Mouse (Mus musculus) heart, adult 8-10 months (tissue): ENCODE measurements at regions not wholly inside any gene's neighbourhood (a gene's known extent, or its start where the extent isn't known, plus 50 kb on each side); places are given as distances from the start of the nearest gene placed in this dataset.

ENCODE experiments used
- DNase-seq: peaks from one replicate; pipeline ENCODE4 v3.0.0; 2022; ENCODE audit warnings: low spot score

- DNase-seq = no peak
Measured at GRCm38 (mm10) chr3:143078310-143078709, 196.5 kb upstream of the Pkn2 start.

DNA sequence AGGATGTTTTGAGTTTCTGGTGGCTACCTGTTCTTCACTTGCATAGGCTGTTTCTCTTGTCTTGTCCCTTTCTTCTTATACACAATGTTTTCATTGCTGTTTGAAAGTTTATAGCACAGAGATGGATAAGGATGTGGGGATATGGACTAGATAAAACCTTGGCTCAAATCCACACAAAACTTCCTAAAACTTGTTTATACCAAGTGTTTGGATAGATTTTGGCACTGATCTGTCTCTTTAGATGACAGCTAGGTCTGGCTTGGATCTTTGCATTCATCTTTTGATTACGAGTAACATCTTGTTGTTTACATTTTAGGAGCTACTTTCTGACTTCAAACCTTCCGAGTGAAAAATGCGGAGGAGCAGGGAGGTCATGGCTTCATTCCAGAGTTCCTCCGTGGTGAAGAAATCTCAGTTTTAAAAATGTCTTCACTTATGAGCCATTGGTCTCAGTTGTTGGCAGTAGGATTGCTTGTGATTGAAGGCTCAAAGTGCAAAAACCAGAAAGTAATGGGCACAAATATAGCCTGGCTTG lies 190.1 kb upstream of the Pkn2 start:
- peak; percentile 1 for DNase-seq

GRCm38 (mm10) chr3:143054858-143055257 lies 173.1 kb upstream of the Pkn2 start:
- no peak for DNase-seq

GRCm38 (mm10) chr3:143053286-143053993 lies 171.6 kb upstream of the Pkn2 start:
- DNase-seq = no peak

- no peak for DNase-seq
Measured at GRCm38 (mm10) chr3:143040666-143041065, 158.9 kb upstream of the Pkn2 start.

DNA sequence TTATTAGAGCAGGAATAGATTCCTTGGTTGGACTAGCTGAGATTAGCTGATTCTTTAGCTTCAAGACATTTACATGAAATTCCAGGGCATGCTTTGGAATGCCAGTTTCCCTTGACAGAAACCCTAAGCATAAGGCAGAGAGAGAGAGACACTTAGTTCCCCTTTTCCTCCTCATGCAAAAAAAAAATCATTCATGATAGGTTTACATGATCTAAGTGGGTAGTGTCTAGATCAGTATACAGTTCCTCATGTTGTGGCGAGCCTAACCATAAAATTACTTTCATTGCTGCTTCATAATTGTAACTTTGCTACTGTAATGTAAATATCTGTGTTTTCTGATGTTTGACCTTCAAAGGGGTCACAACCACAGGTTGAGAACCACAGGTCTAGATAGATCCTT lies 154.3 kb upstream of the Pkn2 start:
- DNase-seq = no peak

GRCm38 (mm10) chr3:143034588-143034987 lies 152.8 kb upstream of the Pkn2 start:
- no peak for DNase-seq

DNA sequence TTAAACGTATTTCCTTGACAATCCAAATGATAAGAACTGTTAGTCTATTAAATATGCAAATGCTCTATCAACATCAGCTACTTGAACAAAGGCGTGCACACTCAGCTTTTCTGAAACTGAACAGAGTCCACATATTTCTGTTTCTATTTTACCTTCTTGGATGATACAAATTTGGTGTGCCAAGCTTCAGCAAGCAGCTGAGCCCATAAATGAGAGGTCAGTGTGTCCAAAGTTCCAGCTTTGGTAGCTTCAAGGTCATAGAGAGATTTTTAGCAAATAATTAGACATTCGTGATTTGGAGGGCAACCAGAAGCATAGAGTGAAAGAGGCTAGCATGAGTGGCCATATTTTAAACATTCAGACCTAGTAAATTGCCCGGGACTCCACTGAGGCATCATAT lies 140.7 kb upstream of the Pkn2 start:
- DNase-seq = no peak

DNA sequence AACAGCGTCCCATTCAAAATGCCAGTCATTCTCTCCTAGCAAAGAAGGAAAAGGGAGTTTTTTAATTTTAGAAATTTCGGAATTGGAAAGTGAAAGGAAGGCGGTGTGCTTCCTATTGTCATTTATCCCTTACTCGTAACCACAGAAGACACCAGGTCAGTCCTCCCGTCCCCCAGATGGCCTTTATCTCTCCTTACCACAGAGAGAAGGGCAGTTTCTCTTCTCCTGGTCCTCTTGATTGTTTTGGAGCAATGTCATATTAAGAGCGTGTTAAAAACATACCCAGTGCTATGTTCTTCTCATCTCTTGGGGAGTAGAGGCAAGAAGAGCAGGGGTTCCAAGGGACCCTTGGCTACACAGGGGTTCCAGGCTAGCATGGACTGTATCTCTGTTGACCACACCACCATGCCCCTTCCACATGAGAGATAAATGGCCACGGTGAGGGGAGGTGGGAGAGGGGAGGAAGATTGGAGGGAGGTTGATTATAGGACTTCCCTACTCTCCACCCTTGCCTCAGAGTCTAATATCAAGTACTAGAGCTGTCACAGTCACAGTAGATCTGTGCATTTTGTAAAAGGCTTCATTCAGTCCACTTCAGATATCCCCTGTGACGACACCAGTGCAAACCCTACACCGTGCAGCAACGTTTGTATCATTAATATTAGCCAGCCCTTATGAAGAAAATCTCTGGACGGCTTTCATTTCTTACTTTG lies 139.5 kb upstream of the Pkn2 start:
- no peak for DNase-seq

- no peak for DNase-seq
Measured at GRCm38 (mm10) chr3:143017480-143017879, 135.7 kb upstream of the Pkn2 start.

- no peak for DNase-seq
Measured at GRCm38 (mm10) chr3:143016758-143017157, 135.0 kb upstream of the Pkn2 start.

DNA sequence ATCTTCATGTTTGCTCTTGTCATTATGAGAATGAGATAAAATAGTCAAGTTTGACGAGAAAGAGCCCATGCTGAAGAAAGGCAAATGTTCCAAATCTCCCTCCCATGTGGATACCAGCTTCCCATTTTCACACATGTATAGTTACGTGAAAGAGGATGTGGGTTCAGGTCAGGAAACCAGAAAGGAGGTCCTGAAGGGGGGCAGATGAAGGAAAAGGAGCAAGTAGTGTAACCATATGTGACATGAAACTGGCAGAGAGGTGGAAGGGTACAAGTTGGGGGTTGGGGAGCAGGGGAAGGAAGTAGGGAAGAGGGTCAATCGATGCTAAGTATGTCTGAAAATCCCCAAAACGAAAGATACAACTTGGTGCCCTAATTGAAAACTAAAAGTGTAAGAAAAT lies 132.6 kb upstream of the Pkn2 start:
- no peak for DNase-seq

DNA sequence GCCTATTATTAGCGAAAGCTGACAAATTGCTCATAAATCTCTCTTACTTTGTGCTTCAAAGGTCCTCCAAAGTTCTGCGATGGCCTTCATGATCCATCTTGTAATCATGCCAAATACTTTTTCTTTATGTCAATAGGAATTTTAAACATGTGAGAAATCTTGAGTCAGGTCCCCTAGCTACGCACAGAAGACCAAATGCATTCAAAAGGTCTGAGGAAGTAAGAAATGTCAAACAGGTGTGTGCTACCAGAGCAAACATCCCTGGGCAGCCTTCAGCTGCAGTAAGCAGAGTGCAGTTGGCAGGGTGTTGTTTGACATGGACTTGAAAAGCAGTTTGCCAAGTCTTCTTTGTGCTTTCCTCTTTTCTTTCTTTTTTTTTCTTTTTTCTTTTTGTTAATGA lies 125.2 kb upstream of the Pkn2 start:
- DNase-seq = no peak

- DNase-seq = no peak
Measured at GRCm38 (mm10) chr3:143001952-143002351, 120.1 kb upstream of the Pkn2 start.

GRCm38 (mm10) chr3:142995981-142996743 lies 114.4 kb upstream of the Pkn2 start:
- no peak for DNase-seq

GRCm38 (mm10) chr3:142984547-142984946 lies 102.7 kb upstream of the Pkn2 start:
- DNase-seq = no peak

DNA sequence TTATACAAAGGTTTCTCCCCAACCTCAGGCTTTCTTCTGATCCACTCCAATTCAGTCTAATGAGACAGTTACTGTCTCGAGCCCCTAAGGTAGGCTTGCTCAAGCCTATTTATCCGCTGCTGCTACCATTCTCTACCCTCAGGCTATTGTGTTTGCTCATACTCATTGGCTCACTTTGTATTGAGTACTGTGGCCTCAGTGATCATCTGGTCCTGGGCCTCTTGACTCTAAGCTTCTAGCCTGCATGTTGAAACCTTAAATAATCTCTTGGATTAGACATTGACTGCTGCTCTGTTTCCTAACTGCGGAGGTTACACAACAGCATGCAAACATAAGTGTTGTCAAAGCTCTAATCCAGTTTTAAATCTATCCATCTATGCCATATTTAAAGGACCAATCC lies 99.4 kb upstream of the Pkn2 start:
- DNase-seq = no peak

DNA sequence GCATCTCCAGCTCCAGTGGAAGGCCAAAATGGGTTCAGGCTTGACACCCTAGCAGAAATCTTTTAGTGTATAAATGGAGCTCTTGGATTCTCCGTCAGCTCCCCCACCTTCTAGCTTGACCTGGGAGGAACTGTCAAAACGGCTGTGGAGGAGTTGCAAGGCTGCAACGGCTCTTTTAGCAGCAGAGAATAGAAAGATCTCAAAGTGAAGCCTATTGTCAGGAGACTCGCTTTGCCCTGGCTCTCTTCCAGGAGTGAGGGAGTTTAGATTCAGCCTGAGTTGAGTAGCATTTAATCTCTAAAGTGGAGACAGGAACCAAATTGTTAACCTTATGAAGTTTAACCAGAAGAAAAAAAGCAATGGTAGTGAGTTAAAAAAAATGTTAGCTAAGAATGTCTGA lies 97.4 kb upstream of the Pkn2 start:
- no peak for DNase-seq

DNA sequence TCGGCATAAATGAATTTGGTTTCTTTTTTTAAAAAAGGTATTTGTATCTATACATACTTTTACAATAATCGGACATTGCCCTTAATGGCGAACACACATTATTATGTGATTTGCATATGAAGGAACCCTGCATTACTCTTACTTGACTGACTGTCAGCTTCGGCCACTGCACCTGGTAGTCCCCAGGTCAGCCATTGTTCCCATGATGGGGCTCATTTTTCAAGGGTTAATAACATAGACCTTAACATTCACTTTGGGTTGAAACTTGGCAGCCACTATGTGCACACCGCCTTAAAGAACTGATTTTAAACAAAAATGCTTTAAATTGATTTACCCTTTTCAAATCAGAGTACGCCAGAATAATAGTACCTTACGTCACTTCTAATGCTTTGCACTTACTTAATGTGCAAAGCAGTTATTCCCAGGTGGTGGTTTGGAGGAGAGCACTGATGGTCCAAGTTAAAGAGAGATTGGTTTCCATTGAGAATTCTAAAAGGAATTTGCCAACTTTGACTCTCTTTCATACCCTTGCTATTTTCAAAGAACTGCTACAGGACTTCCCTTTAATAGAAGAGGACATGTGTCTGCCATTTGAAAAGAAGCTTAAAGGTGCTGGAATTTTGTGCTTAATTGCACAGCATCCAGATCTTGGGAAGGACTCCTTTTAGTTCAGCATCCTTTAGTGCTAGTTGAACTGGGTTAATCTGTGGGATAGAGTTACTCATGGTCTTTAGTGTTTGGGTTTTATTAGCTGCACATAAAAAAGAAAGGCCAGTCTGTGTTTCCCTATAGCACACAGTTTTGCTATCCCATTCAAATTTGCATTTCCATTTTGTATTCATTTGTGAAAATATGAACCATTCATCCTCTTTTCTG lies 95.0 kb upstream of the Pkn2 start:
- no peak for DNase-seq

GRCm38 (mm10) chr3:142975606-142976005 lies 93.8 kb upstream of the Pkn2 start:
- peak; percentile 11 for DNase-seq

DNA sequence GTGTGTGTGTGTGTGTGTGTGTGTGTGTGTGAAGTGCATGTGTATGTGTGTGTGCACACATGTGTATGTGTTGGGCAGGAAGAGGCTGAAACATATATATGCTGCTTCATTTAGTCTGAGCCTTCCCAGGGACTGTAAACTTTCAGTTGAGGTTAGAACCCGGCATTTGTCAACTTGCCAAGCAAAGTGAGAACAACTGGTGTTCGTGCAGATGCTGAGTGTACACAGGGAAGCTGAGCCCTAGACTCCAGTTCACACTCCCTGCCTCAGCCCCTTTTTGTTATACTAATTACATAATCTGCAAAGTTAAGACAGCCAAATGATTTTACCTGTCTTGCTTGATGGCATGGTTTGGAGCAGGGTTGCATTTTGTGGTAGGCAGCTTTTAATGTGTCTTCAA lies 87.7 kb upstream of the Pkn2 start:
- DNase-seq = no peak

DNA sequence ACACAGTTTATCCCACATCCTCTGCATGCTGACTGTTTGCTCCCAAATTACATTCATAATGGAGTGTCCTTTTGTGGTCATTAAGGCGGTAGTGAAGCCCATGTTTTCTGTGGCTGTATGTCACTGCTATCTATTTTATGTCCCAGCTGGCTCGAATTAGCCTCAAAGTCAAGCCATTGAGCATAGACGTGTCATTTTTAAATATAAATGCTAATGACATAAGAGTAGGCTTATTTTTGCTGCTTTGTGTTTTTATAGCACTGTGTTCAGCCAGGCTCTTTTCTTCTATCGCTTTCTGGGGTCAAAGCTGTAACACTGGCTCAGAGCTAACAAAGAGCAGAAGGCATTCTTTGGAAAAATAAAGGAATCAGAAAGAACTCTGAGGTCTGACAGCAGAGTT lies 83.8 kb upstream of the Pkn2 start:
- no peak for DNase-seq
